Mouse (Mus musculus) right cerebral cortex, postnatal 10 days (tissue): Measurements from ENCODE around the gene Kifc3.

Experiments used
- DNase-seq, 2 experiments: peaks; one replicate each; pipeline ENCODE4 v3.0.0; 2021; ENCODE audit warnings: low spot score in 2 of 2

Gene Kifc3

GRCm38 (mm10) chr8:95135242-95135641, 67.4 kb downstream of the Kifc3 start:
- DNase-seq: no peak

- DNase-seq: no peak
These were observed 68.4 kb downstream of the Kifc3 start for GRCm38 (mm10) chr8:95134186-95134585.

GRCm38 (mm10) chr8:95131983-95132382, 70.6 kb downstream of the Kifc3 start:
- DNase-seq: no peak

- DNase-seq: no peak
These were observed 71.6 kb downstream of the Kifc3 start for GRCm38 (mm10) chr8:95130966-95131537.

GRCm38 (mm10) chr8:95128750-95129260, 73.8 kb downstream of the Kifc3 start:
- DNase-seq: no peak

GRCm38 (mm10) chr8:95127658-95128057, 75.0 kb downstream of the Kifc3 start:
- DNase-seq: no peak

GRCm38 (mm10) chr8:95126497-95126896, 76.1 kb downstream of the Kifc3 start:
- DNase-seq: no peak

- DNase-seq: no peak
These were observed 79.2 kb downstream of the Kifc3 start for GRCm38 (mm10) chr8:95123455-95123854.

GRCm38 (mm10) chr8:95113750-95114149, 88.9 kb downstream of the Kifc3 start:
- peak in 1 of 2 experiments; percentile 54 for DNase-seq

- DNase-seq: no peak
These were observed 89.5 kb downstream of the Kifc3 start for GRCm38 (mm10) chr8:95113108-95113507.

- DNase-seq: no peak
These were observed 90.0 kb downstream of the Kifc3 start for GRCm38 (mm10) chr8:95112594-95112993.

GRCm38 (mm10) chr8:95107306-95107705, 95.3 kb downstream of the Kifc3 start:
- no peak for DNase-seq

GRCm38 (mm10) chr8:95101972-95102371, 100.6 kb downstream of the Kifc3 start:
- no peak for DNase-seq

GRCm38 (mm10) chr8:95099009-95099408, 103.6 kb downstream of the Kifc3 start:
- peak; percentile 72 to 81 for DNase-seq

- no peak for DNase-seq
These were observed 109.0 kb downstream of the Kifc3 start for GRCm38 (mm10) chr8:95093574-95093973.

GRCm38 (mm10) chr8:95085432-95086141, 117.0 kb downstream of the Kifc3 start:
- no peak for DNase-seq

GRCm38 (mm10) chr8:95084744-95085431, 117.7 kb downstream of the Kifc3 start:
- no peak for DNase-seq

GRCm38 (mm10) chr8:95084261-95084660, 118.4 kb downstream of the Kifc3 start:
- no peak for DNase-seq

- no peak for DNase-seq
These were observed 121.0 kb downstream of the Kifc3 start for GRCm38 (mm10) chr8:95081650-95082049.

- peak; percentile 99 to 100 for DNase-seq
These were observed 122.0 kb downstream of the Kifc3 start, which contains the start of gene Katnb1 for GRCm38 (mm10) chr8:95080381-95081341. TSS of gene Katnb1 (plus strand) at chr8:95081186.

- no peak for DNase-seq
These were observed 123.3 kb downstream of the Kifc3 start for GRCm38 (mm10) chr8:95079305-95079704.
